Mouse (Mus musculus) MEL (cell line): ENCODE measurements around the gene Uchl4. TPM values are rescaled to one million over a fixed set of nuclear protein-coding genes. Genes with fewer than 3 reads are reported as not detected.

Experiments
- DNase-seq: peaks from one replicate; pipeline ENCODE4 v3.0.0; 2011; ENCODE audit warnings: low read depth, low spot score
- H3K27ac ChIP-seq: 2 replicates; pipeline ENCODE4 v1.5.1; 2012; ENCODE audit warnings: low read depth, mild to moderate bottlenecking, control low read depth, low read length, moderate library complexity; ENCODE audit not compliant: control insufficient read depth
- H3K27me3 ChIP-seq, 2 experiments: fragments of 150-350 bp in 1 of 2; sonication (generic) in 1 of 2; 2 replicates each; pipeline ENCODE4 v1.6.1; 2012; ENCODE audit warnings: low read length in 2 of 2, mild to moderate bottlenecking in 2 of 2, improper control_type of control experiment in 1 of 2, moderate library complexity in 1 of 2; ENCODE audit not compliant: insufficient read depth in 2 of 2, control insufficient read depth in 1 of 2
- H3K36me3 ChIP-seq, 2 experiments: 2 replicates each; pipeline ENCODE4 v1.6.1; 2012 to 2014; ENCODE audit warnings: low read length in 2 of 2, improper control_type of control experiment in 1 of 2, inconsistent platforms in 1 of 2, mild to moderate bottlenecking in 1 of 2; ENCODE audit not compliant: insufficient read depth in 2 of 2, control insufficient read depth in 1 of 2
- H3K4me1 ChIP-seq, 2 experiments: fragments of 150-350 bp in 1 of 2; sonication (generic) in 1 of 2; 2 replicates each; pipeline ENCODE4 v1.6.1; 2012; ENCODE audit warnings: low read length in 2 of 2, improper control_type of control experiment in 1 of 2, mild to moderate bottlenecking in 1 of 2; ENCODE audit not compliant: insufficient read depth in 2 of 2, control insufficient read depth in 1 of 2
- H3K4me3 ChIP-seq, 2 experiments: fragments of 150-350 bp in 1 of 2; sonication (generic) in 1 of 2; 2 replicates each; pipeline ENCODE4 v1.5.1; 2012; ENCODE audit warnings: low read depth in 2 of 2, low read length in 2 of 2, mild to moderate bottlenecking in 2 of 2, moderate library complexity in 2 of 2, control low read depth in 1 of 2, improper control_type of control experiment in 1 of 2; ENCODE audit not compliant: control insufficient read depth in 1 of 2, insufficient read depth in 1 of 2
- H3K79me2 ChIP-seq: 2 replicates; pipeline ENCODE4 v1.6.1; 2012; ENCODE audit warnings: mild to moderate bottlenecking, low read length, moderate library complexity; ENCODE audit not compliant: control insufficient read depth, poor library complexity, insufficient read depth
- H3K9ac ChIP-seq: 2 replicates; pipeline ENCODE4 v1.6.1; 2012; ENCODE audit warnings: low read depth, mild to moderate bottlenecking, control low read depth, low read length, moderate library complexity; ENCODE audit not compliant: control insufficient read depth, poor library complexity, severe bottlenecking
- H3K9me3 ChIP-seq: fragments of 150-350 bp; sonication (generic); replicated peaks from 2 replicates; pipeline ENCODE4 v1.6.1; 2012; ENCODE audit warnings: mild to moderate bottlenecking, low read length, improper control_type of control experiment, moderate library complexity; ENCODE audit not compliant: insufficient read depth
- BHLHE40 ChIP-seq: IDR thresholded peaks from 2 replicates; pipeline ENCODE4 v1.6.1; 2012; ENCODE audit warnings: low read depth, mild to moderate bottlenecking, inconsistent platforms, low read length, improper control_type of control experiment, borderline replicate concordance
- CHD2 ChIP-seq: IDR thresholded peaks from 2 replicates; pipeline ENCODE4 v1.6.1; 2011; ENCODE audit warnings: low read length, improper control_type of control experiment
- EP300 ChIP-seq, 2 experiments: IDR thresholded peaks; 2 replicates each; pipeline ENCODE4 v1.6.1; 2011; ENCODE audit warnings: improper control_type of control experiment in 2 of 2, low read length in 2 of 2, low read depth in 1 of 2, mild to moderate bottlenecking in 1 of 2
- ETS1 ChIP-seq: IDR thresholded peaks from 2 replicates; pipeline ENCODE4 v1.6.1; 2012; ENCODE audit warnings: low read depth, mild to moderate bottlenecking, inconsistent platforms, low read length, improper control_type of control experiment, moderate library complexity
- GATA1 ChIP-seq: IDR thresholded peaks from 2 replicates; pipeline ENCODE4 v1.6.1; 2011; ENCODE audit warnings: low read depth, low read length, improper control_type of control experiment
- HCFC1 ChIP-seq: IDR thresholded peaks from 2 replicates; pipeline ENCODE4 v1.6.1; 2012; ENCODE audit warnings: low read depth, mild to moderate bottlenecking, inconsistent platforms, low read length, improper control_type of control experiment, moderate library complexity
- KAT2A ChIP-seq: conservative IDR thresholded peaks from 2 replicates; pipeline ENCODE4 v1.6.1; 2012; ENCODE audit warnings: low read depth, low read length, improper control_type of control experiment, inconsistent platforms
- MAFK ChIP-seq: IDR thresholded peaks from 2 replicates; pipeline ENCODE4 v1.6.1; 2011; ENCODE audit warnings: low read depth, mild to moderate bottlenecking, low read length, improper control_type of control experiment, borderline replicate concordance
- MAX ChIP-seq: IDR thresholded peaks from 2 replicates; pipeline ENCODE4 v1.6.1; 2011; ENCODE audit warnings: low read length, improper control_type of control experiment
- MXI1 ChIP-seq: IDR thresholded peaks from 2 replicates; pipeline ENCODE4 v1.6.1; 2011; ENCODE audit warnings: mild to moderate bottlenecking, low read depth, low read length, improper control_type of control experiment
- NELFE ChIP-seq: IDR thresholded peaks from 2 replicates; pipeline ENCODE4 v1.6.1; 2011; ENCODE audit warnings: low read depth, low read length, improper control_type of control experiment
- NRF1 ChIP-seq: IDR thresholded peaks from 2 replicates; pipeline ENCODE4 v1.6.1; 2014; ENCODE audit warnings: low read depth, mild to moderate bottlenecking, inconsistent platforms, low read length, improper control_type of control experiment, moderate library complexity; ENCODE audit not compliant: poor library complexity, insufficient read depth, severe bottlenecking
- POLR2A ChIP-seq, 2 experiments: IDR thresholded peaks; 2 replicates each; pipeline ENCODE4 v1.6.1; 2011 to 2012; ENCODE audit warnings: low read length in 2 of 2, mild to moderate bottlenecking in 2 of 2, control low read depth in 1 of 2, improper control_type of control experiment in 1 of 2, low read depth in 1 of 2, moderate library complexity in 1 of 2; ENCODE audit not compliant: control insufficient read depth in 1 of 2, insufficient read depth in 1 of 2, poor library complexity in 1 of 2
- POLR2AphosphoS5 ChIP-seq: IDR thresholded peaks from 2 replicates; pipeline ENCODE4 v1.6.1; 2012; ENCODE audit warnings: low read depth, borderline replicate concordance, mild to moderate bottlenecking, inconsistent platforms, low read length, moderate library complexity, mixed read lengths
- RCOR1 ChIP-seq: IDR thresholded peaks from 2 replicates; pipeline ENCODE4 v1.6.1; 2012; ENCODE audit warnings: low read depth, mild to moderate bottlenecking, inconsistent platforms, low read length, improper control_type of control experiment
- SIN3A ChIP-seq: IDR thresholded peaks from 2 replicates; pipeline ENCODE4 v1.6.1; 2012; ENCODE audit warnings: low read length, improper control_type of control experiment, inconsistent platforms
- UBTF ChIP-seq: IDR thresholded peaks from 2 replicates; pipeline ENCODE4 v1.6.1; 2012; ENCODE audit warnings: low read depth, mild to moderate bottlenecking, inconsistent platforms, low read length, improper control_type of control experiment, moderate library complexity, borderline replicate concordance; ENCODE audit not compliant: insufficient read depth
- ZC3H11A ChIP-seq: IDR thresholded peaks from 2 replicates; pipeline ENCODE4 v1.6.1; 2012; ENCODE audit warnings: low read depth, mild to moderate bottlenecking, inconsistent platforms, low read length, improper control_type of control experiment
- ZKSCAN1 ChIP-seq: IDR thresholded peaks from 2 replicates; pipeline ENCODE4 v1.6.1; 2012; ENCODE audit warnings: low read depth, mild to moderate bottlenecking, inconsistent platforms, low read length, improper control_type of control experiment, moderate library complexity
- polyA plus RNA-seq, 2 experiments: library from polyadenylated mRNA; stranded (reverse) in 1 of 2; unstranded in 1 of 2; fragments of >175 nt in 1 of 2; fragments of >200 nt in 1 of 2; gene quantifications; 2 replicates each; pipeline versions ENCODE4 v1.2.1 to v1.2.4; 2012; ENCODE audit warnings: low replicate concordance in 2 of 2, low read depth in 1 of 2; ENCODE audit not compliant: insufficient read length in 2 of 2, insufficient read depth in 1 of 2, missing spikeins in 1 of 2
- total RNA-seq: library from RNA; depleted of rRNA; stranded (reverse); fragments of 300-350 nt; gene quantifications from 2 replicates; pipeline ENCODE4 v1.2.3, GENCODE M21; 2012

The Uchl4 gene
- total and polyA plus RNA-seq, 3 experiments = 0.27 to 7.4 TPM; not detected in 1

GRCm38 (mm10) chr9:64216090-64216489, 18.9 kb upstream of the Uchl4 start:
- peak; percentile 43 for DNase-seq
- Histone ChIP-seq H3K4me3 (no peak overlapping the region), H3K79me2 (no peaks in the 10 kb centered on the region), H3K9me3 (no peaks in the 10 kb centered on the region), H3K4me1 (peaks cover 0 to 6% of the 10 kb centered on the region in 2 experiments; a peak in 2 of 4 replicates), H3K9ac (no peak overlapping the region), H3K36me3 (peaks cover 0 to 2% of the 10 kb centered on the region in 2 experiments; a peak in 2 of 4 replicates), H3K27ac (no peak overlapping the region), H3K27me3 (no peaks in the 10 kb centered on the region)
- no peak for TF ChIP-seq HCFC1
- TF ChIP-seq POLR2A (IDR thresholded peaks at IDR 0.05; ENCODE audit: control insufficient read depth in 1 of 2, insufficient read depth in 1 of 2, low read depth in 1 of 2, low read length in 2 of 2, poor library complexity in 1 of 2) = no peak
- TF ChIP-seq ETS1 = 0 out of 2 replicates have a peak, but pooled peaks have one; percentile 21
- peak; percentile 39; the same call in 1 of the 2 replicates for TF ChIP-seq MAX
- TF ChIP-seq SIN3A = peak; percentile 56
- TF ChIP-seq MXI1 = peak; percentile 59
- TF ChIP-seq NELFE = no peak

- Histone ChIP-seq H3K27ac (no peak overlapping the region), H3K79me2 (no peaks in the 10 kb centered on the region), H3K36me3 (peaks cover 0 to 2% of the 10 kb centered on the region in 2 experiments; a peak in 2 of 4 replicates), H3K27me3 (no peaks in the 10 kb centered on the region), H3K4me3 (no peak overlapping the region), H3K4me1 (peaks cover 0 to 6% of the 10 kb centered on the region in 2 experiments; a peak in 2 of 4 replicates), H3K9me3 (no peaks in the 10 kb centered on the region)
- DNase-seq = no peak
- no peak for TF ChIP-seq KAT2A
- no peak for TF ChIP-seq EP300 (IDR thresholded peaks at IDR 0.05; ENCODE audit: low read depth in 1 of 2, low read length in 2 of 2)
- TF ChIP-seq HCFC1 = no peak
- TF ChIP-seq GATA1 = no peak
- TF ChIP-seq RCOR1 = no peak
- TF ChIP-seq, all 39 proteins: peak for 0
- H3K9ac ChIP-seq = no peak overlapping the region
Measured at GRCm38 (mm10) chr9:64216641-64217040, 18.4 kb upstream of the Uchl4 start.

DNA sequence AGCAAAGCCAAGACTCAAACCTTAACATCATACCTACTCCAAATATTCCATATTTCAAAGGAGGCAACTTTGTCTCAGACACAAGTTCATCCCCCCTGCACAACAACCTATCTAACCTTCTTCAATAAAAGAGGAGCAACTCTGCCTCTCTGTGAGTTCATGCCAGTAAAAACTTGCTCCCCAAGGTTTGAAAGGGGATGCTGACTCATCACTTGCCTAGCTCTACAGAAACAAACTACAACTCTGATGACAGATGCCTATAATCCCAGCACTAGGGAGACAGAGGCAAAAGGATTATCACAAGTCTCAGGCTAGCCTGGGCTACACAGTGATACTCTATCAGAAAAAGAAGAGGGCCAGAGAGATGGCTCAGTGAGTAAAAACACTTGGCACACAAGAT, 17.1 kb upstream of the Uchl4 start:
- H3K4me3 ChIP-seq = no peak overlapping the region
- H3K27ac ChIP-seq = no peak overlapping the region
- H3K27me3 ChIP-seq = no peaks in the 10 kb centered on the region
- no peak for DNase-seq
- no peak overlapping the region for H3K9ac ChIP-seq
- peaks cover 0 to 2% of the 10 kb centered on the region in 2 experiments; a peak in 1 of 4 replicates for H3K36me3 ChIP-seq
- TF ChIP-seq BHLHE40 = no peak
- no peak for TF ChIP-seq CHD2
- TF ChIP-seq EP300 (IDR thresholded peaks at IDR 0.05; ENCODE audit: low read depth in 1 of 2, low read length in 2 of 2) = no peak
- TF ChIP-seq UBTF = no peak
- no peak for TF ChIP-seq HCFC1
- no peak for TF ChIP-seq POLR2AphosphoS5
- no peak for TF ChIP-seq ZKSCAN1
- no peak for TF ChIP-seq NRF1
- TF ChIP-seq ZC3H11A = no peak
- no peak for TF ChIP-seq MAFK
- H3K79me2 ChIP-seq = no peaks in the 10 kb centered on the region
- H3K9me3 ChIP-seq = no peaks in the 10 kb centered on the region
- H3K4me1 ChIP-seq = peaks cover 0 to 6% of the 10 kb centered on the region in 2 experiments; a peak in 2 of 4 replicates
